Comparison of ENCODE assay signal across 25 mouse cellular contexts in genomic region chr11:70042309-70043085, GRCm38 (mm10). TPM values are rescaled to one million over a fixed set of nuclear protein-coding genes. Genes with fewer than 3 reads are reported as not detected.
A peak's percentile ranks its signal among the peaks of the same experiment; 100 is the strongest.
DNase-seq lines count a peak whose midpoint lies in the region; ATAC-seq and TF ChIP-seq lines count a peak whose summit lies in the region.
"Had no signal": no experiment of that assay in that cellular context is flagged by ENCODE, and none has a peak within 500 bp of the region (broad histone marks: within the 10 kb centered on the region; RNA-seq: fewer than 3 reads in every experiment).

No protein-coding gene starts in this region.

- DNase-seq in cerebellum, adult 11-12 months: peak; percentile 50
- DNase-seq in cerebellum, adult 8-10 months: no peak
- peak; percentile 58 for DNase-seq in cerebellum, adult 9-11 months
- DNase-seq in cerebellum, postnatal 36 days: no peak
- DNase-seq in hindbrain, embryonic 10.5 days (ENCODE audit: low spot score): no peak
- DNase-seq in midbrain, embryonic 11.5 days (ENCODE audit: low spot score, missing footprints): peak; percentile 70
- no peak for DNase-seq in midbrain, postnatal 0 days (ENCODE audit: low spot score)
- DNase-seq: adrenal gland, adult 8-10 months; adrenal gland, postnatal 25 days; forebrain, postnatal 0 days; gastrocnemius, adult 2 months; gastrocnemius, postnatal 14 days; heart, adult 18-20 months; heart, postnatal 14 days; heart, postnatal 4 days; kidney, adult 11 months had no signal

- H3K9me3 ChIP-seq in hindbrain, embryonic 10.5 days: no peaks in the 10 kb centered on the region
- no peaks in the 10 kb centered on the region for H3K9me3 ChIP-seq in hindbrain, embryonic 16.5 days (ENCODE audit: control insufficient read depth, low read length)
- no peaks in the 10 kb centered on the region for H3K9me3 ChIP-seq in midbrain, embryonic 11.5 days (ENCODE audit: control insufficient read depth, low read length)
- no peaks in the 10 kb centered on the region for H3K9me3 ChIP-seq in midbrain, postnatal 0 days (ENCODE audit: low read length)
- H3K9me3 ChIP-seq: embryonic facial prominence, embryonic 12.5 days; embryonic facial prominence, embryonic 15.5 days; heart, embryonic 12.5 days; heart, embryonic 15.5 days; hindbrain, embryonic 12.5 days; hindbrain, embryonic 15.5 days; intestine, embryonic 15.5 days had no signal

- 87% methylated on average over 23 of the region's 23 CpGs for WGBS in hindbrain, embryonic 10.5 days
- 87% methylated on average over 23 of the region's 23 CpGs for WGBS in hindbrain, embryonic 16.5 days
- 88% methylated on average over 23 of the region's 23 CpGs for WGBS in midbrain, embryonic 11.5 days
- WGBS in midbrain, postnatal 0 days: 88% methylated on average over 23 of the region's 23 CpGs

- no peak for ATAC-seq in hindbrain, embryonic 16.5 days
- ATAC-seq in midbrain, embryonic 11.5 days (ENCODE audit: low FRiP score): no peak
- no peak for ATAC-seq in midbrain, postnatal 0 days (ENCODE audit: low FRiP score)
- ATAC-seq: activated CD4-positive, CD25-positive, alpha-beta regulatory T cell, adult 4 months; forebrain, postnatal 0 days; intestine, embryonic 15.5 days had no signal

- peaks cover 76% of the 10 kb centered on the region for H3K36me3 ChIP-seq in hindbrain, embryonic 10.5 days
- H3K36me3 ChIP-seq in hindbrain, embryonic 16.5 days (ENCODE audit: control insufficient read depth, insufficient read depth, low read length): peaks cover 34% of the 10 kb centered on the region
- H3K36me3 ChIP-seq in midbrain, embryonic 11.5 days (ENCODE audit: control insufficient read depth, insufficient read depth, low read length): peaks cover 11% of the 10 kb centered on the region
- H3K36me3 ChIP-seq in midbrain, postnatal 0 days (ENCODE audit: insufficient read depth, low read length): peaks cover 74% of the 10 kb centered on the region
- H3K36me3 ChIP-seq: heart, embryonic 15.5 days; intestine, embryonic 15.5 days had no signal

- H3K27me3 ChIP-seq in hindbrain, embryonic 10.5 days (ENCODE audit: insufficient read depth, poor library complexity, severe bottlenecking): no peaks in the 10 kb centered on the region
- no peaks in the 10 kb centered on the region for H3K27me3 ChIP-seq in hindbrain, embryonic 16.5 days (replicated peaks; ENCODE audit: control insufficient read depth, insufficient read depth, low read length)
- H3K27me3 ChIP-seq in midbrain, embryonic 11.5 days (ENCODE audit: control insufficient read depth, insufficient read depth, low read length): no peaks in the 10 kb centered on the region
- no peaks in the 10 kb centered on the region for H3K27me3 ChIP-seq in midbrain, postnatal 0 days (ENCODE audit: insufficient read depth, low read length)
- H3K27me3 ChIP-seq: embryonic facial prominence, embryonic 12.5 days; embryonic facial prominence, embryonic 15.5 days; heart, embryonic 12.5 days; heart, embryonic 15.5 days; hindbrain, embryonic 12.5 days; hindbrain, embryonic 15.5 days; intestine, embryonic 15.5 days had no signal

- H3K4me1 ChIP-seq in hindbrain, embryonic 10.5 days (replicated peaks): peaks cover 38% of the 10 kb centered on the region
- H3K4me1 ChIP-seq in hindbrain, embryonic 16.5 days (ENCODE audit: control insufficient read depth, insufficient read depth, low read depth, low read length): no peaks in the 10 kb centered on the region
- no peaks in the 10 kb centered on the region; the same call in 1 of the 2 replicates for H3K4me1 ChIP-seq in midbrain, embryonic 11.5 days (ENCODE audit: control insufficient read depth, insufficient read depth, low read length)
- H3K4me1 ChIP-seq in midbrain, postnatal 0 days (ENCODE audit: insufficient read depth, low read length): no peaks in the 10 kb centered on the region
- H3K4me1 ChIP-seq: embryonic facial prominence, embryonic 12.5 days; embryonic facial prominence, embryonic 15.5 days; heart, embryonic 12.5 days; heart, embryonic 15.5 days; hindbrain, embryonic 15.5 days; intestine, embryonic 15.5 days had no signal

- H3K9ac ChIP-seq in hindbrain, embryonic 16.5 days (ENCODE audit: low read depth, low read length): no peak overlapping the region
- H3K9ac ChIP-seq in midbrain, embryonic 11.5 days (ENCODE audit: low read length): no peak overlapping the region
- H3K9ac ChIP-seq in midbrain, postnatal 0 days (replicated peaks; ENCODE audit: low read length, poor library complexity, severe bottlenecking): no peak overlapping the region
- H3K9ac ChIP-seq: embryonic facial prominence, embryonic 12.5 days; embryonic facial prominence, embryonic 15.5 days; forebrain, postnatal 0 days; heart, embryonic 12.5 days; heart, embryonic 15.5 days; hindbrain, embryonic 12.5 days; hindbrain, embryonic 15.5 days; intestine, embryonic 15.5 days had no signal

- no peak for TF ChIP-seq CTCF in midbrain, postnatal 0 days (IDR thresholded peaks at IDR 0.05)

- H3K27ac ChIP-seq in hindbrain, embryonic 10.5 days: peak overlapping the region; percentile 50
- H3K27ac ChIP-seq in hindbrain, embryonic 16.5 days (ENCODE audit: low read depth, low read length): no peak overlapping the region
- H3K27ac ChIP-seq in midbrain, embryonic 11.5 days (ENCODE audit: low read depth, low read length): no peak overlapping the region
- no peak overlapping the region for H3K27ac ChIP-seq in midbrain, postnatal 0 days (ENCODE audit: low read depth, low read length)
- H3K27ac ChIP-seq: embryonic facial prominence, embryonic 12.5 days; embryonic facial prominence, embryonic 15.5 days; gastrocnemius, adult 2 months; heart, embryonic 15.5 days; hindbrain, embryonic 12.5 days; hindbrain, embryonic 15.5 days; intestine, embryonic 15.5 days had no signal

- no peak overlapping the region for H3K4me3 ChIP-seq in hindbrain, embryonic 10.5 days
- no peak overlapping the region for H3K4me3 ChIP-seq in hindbrain, embryonic 16.5 days (ENCODE audit: low read length)
- H3K4me3 ChIP-seq in midbrain, embryonic 11.5 days (ENCODE audit: low read depth, low read length): no peak overlapping the region
- no peak overlapping the region for H3K4me3 ChIP-seq in midbrain, postnatal 0 days (ENCODE audit: low read depth, low read length)
- H3K4me3 ChIP-seq: embryonic facial prominence, embryonic 12.5 days; embryonic facial prominence, embryonic 15.5 days; gastrocnemius, adult 2 months; heart, embryonic 12.5 days; heart, embryonic 15.5 days; hindbrain, embryonic 12.5 days; hindbrain, embryonic 15.5 days; intestine, embryonic 15.5 days had no signal

- no peak overlapping the region for H3K4me2 ChIP-seq in hindbrain, embryonic 16.5 days (ENCODE audit: low read length)
- no peak overlapping the region for H3K4me2 ChIP-seq in midbrain, embryonic 11.5 days
- H3K4me2 ChIP-seq in midbrain, postnatal 0 days (ENCODE audit: low read depth, low read length, poor library complexity, severe bottlenecking): no peak overlapping the region
- H3K4me2 ChIP-seq: embryonic facial prominence, embryonic 12.5 days; embryonic facial prominence, embryonic 15.5 days; heart, embryonic 12.5 days; heart, embryonic 15.5 days; hindbrain, embryonic 12.5 days; hindbrain, embryonic 15.5 days; intestine, embryonic 15.5 days had no signal

RNA-seq across cellular contexts. Expression of gene Asgr1, which starts 11.4 kb away (rescaled TPM):
- polyA plus RNA-seq in hindbrain, embryonic 10.5 days (2016; fragmentation: Nextera tagmentation; extraction: Ambion mirVana): 0.68 and 1.3 TPM in 2 replicates
- 3.9 and 4.4 TPM in 2 replicates for polyA plus RNA-seq in hindbrain, embryonic 16.5 days (2015; fragmentation: Nextera tagmentation; extraction: Ambion mirVana)
- 0.23 and 0.51 TPM in 2 replicates for polyA plus RNA-seq in midbrain, embryonic 11.5 days (2014; fragmentation: Nextera tagmentation; extraction: Ambion mirVana)
- 1.2 and 7.2 TPM in 2 replicates for total RNA-seq in midbrain, postnatal 0 days (2014; rRNA removed)
- 4.1 and 4.5 TPM in 2 replicates for polyA plus RNA-seq in midbrain, postnatal 0 days (2015; fragmentation: Nextera tagmentation; extraction: Ambion mirVana)
- total RNA-seq: gastrocnemius, adult 2 months; gastrocnemius, postnatal 14 days; heart, adult 18-20 months; heart, postnatal 14 days; heart, postnatal 4 days had no signal
- polyA plus RNA-seq: activated CD4-positive, CD25-positive, alpha-beta regulatory T cell, adult 4 months; heart, embryonic 15.5 days had no signal

RNA-seq across cellular contexts. Expression of gene Dlg4, which starts 25.8 kb away (rescaled TPM):
- polyA plus RNA-seq in hindbrain, embryonic 10.5 days (2016; fragmentation: Nextera tagmentation; extraction: Ambion mirVana): 16.4 and 19.9 TPM in 2 replicates
- 23.1 and 23.4 TPM in 2 replicates for polyA plus RNA-seq in hindbrain, embryonic 16.5 days (2015; fragmentation: Nextera tagmentation; extraction: Ambion mirVana)
- polyA plus RNA-seq in midbrain, embryonic 11.5 days (2014; fragmentation: Nextera tagmentation; extraction: Ambion mirVana): 11.2 and 15.2 TPM in 2 replicates
- total RNA-seq in midbrain, postnatal 0 days (2014; rRNA removed): 256 and 269 TPM in 2 replicates
- polyA plus RNA-seq in midbrain, postnatal 0 days (2015; fragmentation: Nextera tagmentation; extraction: Ambion mirVana): 16.1 and 18.1 TPM in 2 replicates

RNA-seq across cellular contexts. Expression of gene Acadvl, which starts 27.3 kb away (rescaled TPM):
- 44.9 and 51.7 TPM in 2 replicates for polyA plus RNA-seq in hindbrain, embryonic 10.5 days (2016; fragmentation: Nextera tagmentation; extraction: Ambion mirVana)
- 66.6 and 69.1 TPM in 2 replicates for polyA plus RNA-seq in hindbrain, embryonic 16.5 days (2015; fragmentation: Nextera tagmentation; extraction: Ambion mirVana)
- polyA plus RNA-seq in midbrain, embryonic 11.5 days (2014; fragmentation: Nextera tagmentation; extraction: Ambion mirVana): 46.5 and 47.8 TPM in 2 replicates
- 35.9 and 42.7 TPM in 2 replicates for total RNA-seq in midbrain, postnatal 0 days (2014; rRNA removed)
- polyA plus RNA-seq in midbrain, postnatal 0 days (2015; fragmentation: Nextera tagmentation; extraction: Ambion mirVana): 62.1 and 64.2 TPM in 2 replicates

RNA-seq across cellular contexts. Expression of gene Dvl2, which starts 42.1 kb away (rescaled TPM):
- 50.3 and 51.8 TPM in 2 replicates for polyA plus RNA-seq in hindbrain, embryonic 10.5 days (2016; fragmentation: Nextera tagmentation; extraction: Ambion mirVana)
- polyA plus RNA-seq in hindbrain, embryonic 16.5 days (2015; fragmentation: Nextera tagmentation; extraction: Ambion mirVana): 21.0 and 25.4 TPM in 2 replicates
- polyA plus RNA-seq in midbrain, embryonic 11.5 days (2014; fragmentation: Nextera tagmentation; extraction: Ambion mirVana): 29.0 and 30.0 TPM in 2 replicates
- total RNA-seq in midbrain, postnatal 0 days (2014; rRNA removed): 31.5 and 33.3 TPM in 2 replicates
- 19.0 and 20.0 TPM in 2 replicates for polyA plus RNA-seq in midbrain, postnatal 0 days (2015; fragmentation: Nextera tagmentation; extraction: Ambion mirVana)

RNA-seq across cellular contexts. Expression of gene Phf23, which starts 46.9 kb away (rescaled TPM):
- 93.7 and 98.1 TPM in 2 replicates for polyA plus RNA-seq in hindbrain, embryonic 10.5 days (2016; fragmentation: Nextera tagmentation; extraction: Ambion mirVana)
- 54.2 and 55.4 TPM in 2 replicates for polyA plus RNA-seq in hindbrain, embryonic 16.5 days (2015; fragmentation: Nextera tagmentation; extraction: Ambion mirVana)
- 51.5 and 53.4 TPM in 2 replicates for polyA plus RNA-seq in midbrain, embryonic 11.5 days (2014; fragmentation: Nextera tagmentation; extraction: Ambion mirVana)
- 42.4 and 45.2 TPM in 2 replicates for total RNA-seq in midbrain, postnatal 0 days (2014; rRNA removed)
- polyA plus RNA-seq in midbrain, postnatal 0 days (2015; fragmentation: Nextera tagmentation; extraction: Ambion mirVana): 37.6 and 40.0 TPM in 2 replicates

Comparison
In these comparisons a context has a peak if more than half of its experiments do, and no peak if none do; other contexts are left out.
1. DNase-seq: peak in cerebellum, adult 11-12 months (single experiment), cerebellum, adult 9-11 months (single experiment) and midbrain, embryonic 11.5 days (single experiment); none in cerebellum, adult 8-10 months (single experiment), cerebellum, postnatal 36 days (0 of 2), hindbrain, embryonic 10.5 days (single experiment) and midbrain, postnatal 0 days (single experiment).